Mouse (Mus musculus): ENCODE data around the gene Foxp1. TPM values are rescaled to one million over a fixed set of nuclear protein-coding genes. Genes with fewer than 3 reads are reported as not detected.

Gene Foxp1
- polyA plus RNA-seq, 1 experiment = 129 TPM

DNA sequence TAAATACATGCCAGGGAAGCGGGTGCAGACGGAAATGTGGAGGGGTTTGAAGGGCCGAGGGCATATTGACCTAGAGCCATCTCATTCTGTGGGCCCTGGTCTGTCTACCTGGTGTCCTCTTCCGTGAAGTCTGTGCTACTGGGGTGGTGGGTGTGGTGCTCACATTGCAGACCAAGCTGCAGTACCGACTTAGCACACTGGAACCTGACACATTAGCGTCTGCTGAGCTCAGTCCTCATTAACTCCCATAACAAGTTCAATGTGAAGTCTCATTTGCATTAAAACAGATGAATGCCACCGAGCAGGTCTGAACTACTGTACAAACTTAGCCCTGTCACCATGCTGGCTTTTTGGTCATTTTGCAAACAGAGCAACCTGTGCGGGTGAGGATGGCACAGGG lies 594.2 kb downstream of the Foxp1 start:
- 95% methylated on average over 8 of the region's 8 CpGs for WGBS
- Histone ChIP-seq H3K36me3 (ENCODE audit: control insufficient read depth, insufficient read depth, low read length) (peaks cover 44% of the 10 kb centered on the region), H3K4me3 (ENCODE audit: control insufficient read depth, insufficient read depth, low read length) (no peak overlapping the region), H3K27me3 (ENCODE audit: control insufficient read depth, insufficient read depth, low read length) (no peaks in the 10 kb centered on the region), H3K4me1 (replicated peaks; ENCODE audit: control insufficient read depth, insufficient read depth, low read length) (no peaks in the 10 kb centered on the region), H3K27ac (ENCODE audit: control insufficient read depth, insufficient read depth, low read length) (no peak overlapping the region)
- no peak for DNase-seq
- TF ChIP-seq CTCF (IDR thresholded peaks at IDR 0.05; ENCODE audit: borderline replicate concordance, control insufficient read depth, extremely low read depth, insufficient read depth, low read length, poor library complexity) (no peak), POLR2A (IDR thresholded peaks at IDR 0.05; ENCODE audit: control insufficient read depth, extremely low read depth, insufficient read depth, low read length, poor library complexity) (no peak)

GRCm38 (mm10) chr6:98901259-98901658 lies 621.3 kb downstream of the Foxp1 start:
- TF ChIP-seq CTCF (IDR thresholded peaks at IDR 0.05; ENCODE audit: borderline replicate concordance, control insufficient read depth, extremely low read depth, insufficient read depth, low read length, poor library complexity) (no peak), POLR2A (IDR thresholded peaks at IDR 0.05; ENCODE audit: control insufficient read depth, extremely low read depth, insufficient read depth, low read length, poor library complexity) (no peak)
- DNase-seq = no peak
- WGBS = 96% methylated on average over 6 of the region's 6 CpGs

DNA sequence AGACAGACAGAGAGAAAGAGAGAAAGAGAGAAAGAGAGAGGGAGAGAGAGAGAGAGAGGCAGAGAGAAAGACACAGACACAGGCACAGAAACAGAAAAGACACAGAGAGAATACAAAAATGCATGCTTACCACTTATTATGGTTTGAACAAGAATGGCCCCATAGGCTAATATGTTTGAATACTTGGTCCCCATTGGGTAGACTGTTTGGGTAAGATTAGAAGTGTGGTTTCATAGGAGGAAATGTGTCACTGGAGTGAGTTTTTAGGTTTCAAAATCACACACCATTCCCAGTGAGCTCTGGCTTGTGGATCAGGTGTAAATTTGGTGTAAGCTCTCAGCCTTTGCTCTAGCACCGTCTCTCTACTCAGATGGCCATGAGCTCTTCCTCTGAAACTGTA lies 644.3 kb downstream of the Foxp1 start:
- TF ChIP-seq CTCF (IDR thresholded peaks at IDR 0.05; ENCODE audit: borderline replicate concordance, control insufficient read depth, extremely low read depth, insufficient read depth, low read length, poor library complexity) (no peak), POLR2A (IDR thresholded peaks at IDR 0.05; ENCODE audit: control insufficient read depth, extremely low read depth, insufficient read depth, low read length, poor library complexity) (no peak)
- no peak overlapping the region for H3K4me3 ChIP-seq (ENCODE audit: control insufficient read depth, insufficient read depth, low read length)
- no peak for DNase-seq
- no peaks in the 10 kb centered on the region for H3K4me1 ChIP-seq (replicated peaks; ENCODE audit: control insufficient read depth, insufficient read depth, low read length)
- H3K27me3 ChIP-seq (ENCODE audit: control insufficient read depth, insufficient read depth, low read length) = no peaks in the 10 kb centered on the region
- no peaks in the 10 kb centered on the region for H3K36me3 ChIP-seq (ENCODE audit: control insufficient read depth, insufficient read depth, low read length)
- 66% methylated on average over 1 of the region's 1 CpGs for WGBS
- H3K27ac ChIP-seq (ENCODE audit: control insufficient read depth, insufficient read depth, low read length) = no peak overlapping the region

More at GRCm38 (mm10) chr6:98901259-98901658, 621.3 kb downstream of the Foxp1 start:
- Histone ChIP-seq H3K27ac (ENCODE audit: control insufficient read depth, insufficient read depth, low read length) (no peak overlapping the region), H3K36me3 (ENCODE audit: control insufficient read depth, insufficient read depth, low read length) (no peaks in the 10 kb centered on the region), H3K27me3 (ENCODE audit: control insufficient read depth, insufficient read depth, low read length) (no peaks in the 10 kb centered on the region), H3K4me3 (ENCODE audit: control insufficient read depth, insufficient read depth, low read length) (no peak overlapping the region), H3K4me1 (replicated peaks; ENCODE audit: control insufficient read depth, insufficient read depth, low read length) (no peaks in the 10 kb centered on the region)

DNA sequence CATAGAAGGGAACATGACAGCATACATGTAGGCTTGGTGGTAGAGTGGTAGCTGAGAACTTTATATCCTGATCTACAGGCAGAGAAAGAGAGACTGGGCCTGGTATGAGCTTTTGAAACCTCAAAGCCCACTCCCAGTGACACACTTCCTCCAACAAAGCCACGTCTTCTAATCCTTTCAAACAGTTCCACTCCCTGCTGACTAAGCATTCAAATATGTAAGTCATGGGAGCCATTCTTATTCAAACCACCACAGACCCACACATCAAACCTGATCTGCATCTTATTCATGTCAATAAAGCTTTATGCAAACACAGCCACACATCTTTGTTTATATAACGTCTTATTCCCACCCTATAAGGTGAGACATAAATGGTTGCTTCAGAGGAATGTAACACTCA lies 646.1 kb downstream of the Foxp1 start:
- Histone ChIP-seq H3K27me3 (ENCODE audit: control insufficient read depth, insufficient read depth, low read length) (no peaks in the 10 kb centered on the region), H3K4me1 (replicated peaks; ENCODE audit: control insufficient read depth, insufficient read depth, low read length) (no peaks in the 10 kb centered on the region), H3K4me3 (ENCODE audit: control insufficient read depth, insufficient read depth, low read length) (no peak overlapping the region), H3K27ac (ENCODE audit: control insufficient read depth, insufficient read depth, low read length) (no peak overlapping the region), H3K36me3 (ENCODE audit: control insufficient read depth, insufficient read depth, low read length) (no peaks in the 10 kb centered on the region)
- WGBS = 86% methylated on average over 2 of the region's 2 CpGs
- DNase-seq = no peak
- no peak for TF ChIP-seq POLR2A (IDR thresholded peaks at IDR 0.05; ENCODE audit: control insufficient read depth, extremely low read depth, insufficient read depth, low read length, poor library complexity)
- TF ChIP-seq CTCF (IDR thresholded peaks at IDR 0.05; ENCODE audit: borderline replicate concordance, control insufficient read depth, extremely low read depth, insufficient read depth, low read length, poor library complexity) = no peak

Other genes with a start within 250 kb of the Foxp1 start
- 30.4 and 34.4 TPM in 2 replicates for gene Eif4e3, start 144.1 kb upstream of the Foxp1 start, polyA plus RNA-seq (2012; rRNA removed)
- gene Gm20696, start 144.1 kb upstream of the Foxp1 start, polyA plus RNA-seq (2012; rRNA removed) = 2.7 and 3.3 TPM in 2 replicates
- gene Gpr27, start 170.0 kb upstream of the Foxp1 start, polyA plus RNA-seq (2012; rRNA removed) = 2.1 and 2.6 TPM in 2 replicates
- gene Prok2, start 203.7 kb upstream of the Foxp1 start, polyA plus RNA-seq (2012; rRNA removed) = 0.08 TPM in 1 of 2 replicates, not detected in the other